Mouse (Mus musculus): ENCODE measurements around the gene Epgn.

- TF ChIP-seq HCFC1 (IDR thresholded peaks at IDR 0.05; ENCODE audit: borderline replicate concordance, insufficient read depth, low read length), result no peak
- TF ChIP-seq ZC3H11A (IDR thresholded peaks at IDR 0.05; ENCODE audit: borderline replicate concordance, low read depth, low read length), result no peak
- no peak for TF ChIP-seq CHD2 (IDR thresholded peaks at IDR 0.05; ENCODE audit: low read depth, low read length)
Measured at GRCm38 (mm10) chr5:91036628-91037027, 9.4 kb downstream of the Epgn start.
